Mouse (Mus musculus) MEL (cell line): ENCODE results near the gene Fam45a. TPM values are rescaled to one million over a fixed set of nuclear protein-coding genes. Genes with fewer than 3 reads are reported as not detected.

Experiments used
- DNase-seq: peaks from one replicate; pipeline ENCODE4 v3.0.0; 2011; ENCODE audit warnings: low read depth, low spot score
- H3K27ac ChIP-seq: 2 replicates; pipeline ENCODE4 v1.5.1; 2012; ENCODE audit warnings: low read depth, mild to moderate bottlenecking, control low read depth, low read length, moderate library complexity; ENCODE audit not compliant: control insufficient read depth
- H3K27me3 ChIP-seq, 2 experiments: fragments of 150-350 bp in 1 of 2; sonication (generic) in 1 of 2; 2 replicates each; pipeline ENCODE4 v1.6.1; 2012; ENCODE audit warnings: low read length in 2 of 2, mild to moderate bottlenecking in 2 of 2, improper control_type of control experiment in 1 of 2, moderate library complexity in 1 of 2; ENCODE audit not compliant: insufficient read depth in 2 of 2, control insufficient read depth in 1 of 2
- H3K36me3 ChIP-seq, 2 experiments: 2 replicates each; pipeline ENCODE4 v1.6.1; 2012 to 2014; ENCODE audit warnings: low read length in 2 of 2, improper control_type of control experiment in 1 of 2, inconsistent platforms in 1 of 2, mild to moderate bottlenecking in 1 of 2; ENCODE audit not compliant: insufficient read depth in 2 of 2, control insufficient read depth in 1 of 2
- H3K4me1 ChIP-seq, 2 experiments: fragments of 150-350 bp in 1 of 2; sonication (generic) in 1 of 2; 2 replicates each; pipeline ENCODE4 v1.6.1; 2012; ENCODE audit warnings: low read length in 2 of 2, improper control_type of control experiment in 1 of 2, mild to moderate bottlenecking in 1 of 2; ENCODE audit not compliant: insufficient read depth in 2 of 2, control insufficient read depth in 1 of 2
- H3K4me3 ChIP-seq, 2 experiments: fragments of 150-350 bp in 1 of 2; sonication (generic) in 1 of 2; 2 replicates each; pipeline ENCODE4 v1.5.1; 2012; ENCODE audit warnings: low read depth in 2 of 2, low read length in 2 of 2, mild to moderate bottlenecking in 2 of 2, moderate library complexity in 2 of 2, control low read depth in 1 of 2, improper control_type of control experiment in 1 of 2; ENCODE audit not compliant: control insufficient read depth in 1 of 2, insufficient read depth in 1 of 2
- H3K79me2 ChIP-seq: 2 replicates; pipeline ENCODE4 v1.6.1; 2012; ENCODE audit warnings: mild to moderate bottlenecking, low read length, moderate library complexity; ENCODE audit not compliant: control insufficient read depth, poor library complexity, insufficient read depth
- H3K9ac ChIP-seq: 2 replicates; pipeline ENCODE4 v1.6.1; 2012; ENCODE audit warnings: low read depth, mild to moderate bottlenecking, control low read depth, low read length, moderate library complexity; ENCODE audit not compliant: control insufficient read depth, poor library complexity, severe bottlenecking
- H3K9me3 ChIP-seq: fragments of 150-350 bp; sonication (generic); replicated peaks from 2 replicates; pipeline ENCODE4 v1.6.1; 2012; ENCODE audit warnings: mild to moderate bottlenecking, low read length, improper control_type of control experiment, moderate library complexity; ENCODE audit not compliant: insufficient read depth
- BHLHE40 ChIP-seq: IDR thresholded peaks from 2 replicates; pipeline ENCODE4 v1.6.1; 2012; ENCODE audit warnings: low read depth, mild to moderate bottlenecking, inconsistent platforms, low read length, improper control_type of control experiment, borderline replicate concordance
- CHD1 ChIP-seq: IDR thresholded peaks from 2 replicates; pipeline ENCODE4 v1.6.1; 2012; ENCODE audit warnings: low read depth, mild to moderate bottlenecking, inconsistent platforms, low read length, improper control_type of control experiment
- CTCF ChIP-seq, 3 experiments: IDR thresholded peaks in 2 of 3; conservative IDR thresholded peaks in 1 of 3; 2 replicates each; pipeline ENCODE4 v1.5.1; 2011 to 2012; ENCODE audit warnings: low read length in 3 of 3, low read depth in 2 of 3, mild to moderate bottlenecking in 2 of 3, improper control_type of control experiment in 1 of 3, inconsistent platforms in 1 of 3, mixed read lengths in 1 of 3, moderate library complexity in 1 of 3; ENCODE audit not compliant: control insufficient read depth in 1 of 3, insufficient read depth in 1 of 3, poor library complexity in 1 of 3, severe bottlenecking in 1 of 3
- ELF1 ChIP-seq: IDR thresholded peaks from 2 replicates; pipeline ENCODE4 v1.6.1; 2014; ENCODE audit warnings: low read depth, mild to moderate bottlenecking, inconsistent platforms, low read length, improper control_type of control experiment, moderate library complexity
- EP300 ChIP-seq, 2 experiments: IDR thresholded peaks; 2 replicates each; pipeline ENCODE4 v1.6.1; 2011; ENCODE audit warnings: improper control_type of control experiment in 2 of 2, low read length in 2 of 2, low read depth in 1 of 2, mild to moderate bottlenecking in 1 of 2
- ETS1 ChIP-seq: IDR thresholded peaks from 2 replicates; pipeline ENCODE4 v1.6.1; 2012; ENCODE audit warnings: low read depth, mild to moderate bottlenecking, inconsistent platforms, low read length, improper control_type of control experiment, moderate library complexity
- HCFC1 ChIP-seq: IDR thresholded peaks from 2 replicates; pipeline ENCODE4 v1.6.1; 2012; ENCODE audit warnings: low read depth, mild to moderate bottlenecking, inconsistent platforms, low read length, improper control_type of control experiment, moderate library complexity
- JUND ChIP-seq: IDR thresholded peaks from 2 replicates; pipeline ENCODE4 v1.6.1; 2011; ENCODE audit warnings: low read depth, mild to moderate bottlenecking, improper control_type of control experiment, low read length
- MAFK ChIP-seq: IDR thresholded peaks from 2 replicates; pipeline ENCODE4 v1.6.1; 2011; ENCODE audit warnings: low read depth, mild to moderate bottlenecking, low read length, improper control_type of control experiment, borderline replicate concordance
- MAX ChIP-seq: IDR thresholded peaks from 2 replicates; pipeline ENCODE4 v1.6.1; 2011; ENCODE audit warnings: low read length, improper control_type of control experiment
- MEF2A ChIP-seq: IDR thresholded peaks from 2 replicates; pipeline ENCODE4 v1.6.1; 2014; ENCODE audit warnings: low read depth, mild to moderate bottlenecking, inconsistent platforms, low read length, improper control_type of control experiment; ENCODE audit not compliant: poor library complexity, insufficient replicate concordance, severe bottlenecking; ENCODE audit errors: extremely low read depth
- MXI1 ChIP-seq: IDR thresholded peaks from 2 replicates; pipeline ENCODE4 v1.6.1; 2011; ENCODE audit warnings: mild to moderate bottlenecking, low read depth, low read length, improper control_type of control experiment
- MYB ChIP-seq: IDR thresholded peaks from 2 replicates; pipeline ENCODE4 v1.6.1; 2011; ENCODE audit warnings: mild to moderate bottlenecking, low read depth, low read length, improper control_type of control experiment
- MYC ChIP-seq: IDR thresholded peaks from 2 replicates; pipeline ENCODE4 v1.6.1; 2011; ENCODE audit warnings: low read depth, mild to moderate bottlenecking, low read length, improper control_type of control experiment, moderate library complexity
- NRF1 ChIP-seq: IDR thresholded peaks from 2 replicates; pipeline ENCODE4 v1.6.1; 2014; ENCODE audit warnings: low read depth, mild to moderate bottlenecking, inconsistent platforms, low read length, improper control_type of control experiment, moderate library complexity; ENCODE audit not compliant: poor library complexity, insufficient read depth, severe bottlenecking
- POLR2A ChIP-seq, 2 experiments: IDR thresholded peaks; 2 replicates each; pipeline ENCODE4 v1.6.1; 2011 to 2012; ENCODE audit warnings: low read length in 2 of 2, mild to moderate bottlenecking in 2 of 2, control low read depth in 1 of 2, improper control_type of control experiment in 1 of 2, low read depth in 1 of 2, moderate library complexity in 1 of 2; ENCODE audit not compliant: control insufficient read depth in 1 of 2, insufficient read depth in 1 of 2, poor library complexity in 1 of 2
- POLR2AphosphoS5 ChIP-seq: IDR thresholded peaks from 2 replicates; pipeline ENCODE4 v1.6.1; 2012; ENCODE audit warnings: low read depth, borderline replicate concordance, mild to moderate bottlenecking, inconsistent platforms, low read length, moderate library complexity, mixed read lengths
- RAD21 ChIP-seq: IDR thresholded peaks from 2 replicates; pipeline ENCODE4 v1.6.1; 2011; ENCODE audit warnings: mild to moderate bottlenecking, low read depth, low read length, improper control_type of control experiment
- SIN3A ChIP-seq: IDR thresholded peaks from 2 replicates; pipeline ENCODE4 v1.6.1; 2012; ENCODE audit warnings: low read length, improper control_type of control experiment, inconsistent platforms
- TBP ChIP-seq: IDR thresholded peaks from 2 replicates; pipeline ENCODE4 v1.8.0; 2011; ENCODE audit warnings: low read depth, low read length, improper control_type of control experiment
- USF1 ChIP-seq: IDR thresholded peaks from 2 replicates; pipeline ENCODE4 v1.6.1; 2014; ENCODE audit warnings: low read depth, mild to moderate bottlenecking, inconsistent platforms, low read length, improper control_type of control experiment, moderate library complexity
- USF2 ChIP-seq, 2 experiments: IDR thresholded peaks; 2 replicates each; pipeline ENCODE4 v1.6.1; 2011 to 2012; ENCODE audit warnings: improper control_type of control experiment in 2 of 2, low read length in 2 of 2, borderline replicate concordance in 1 of 2, inconsistent platforms in 1 of 2, low read depth in 1 of 2, mild to moderate bottlenecking in 1 of 2; ENCODE audit not compliant: insufficient read depth in 1 of 2
- ZC3H11A ChIP-seq: IDR thresholded peaks from 2 replicates; pipeline ENCODE4 v1.6.1; 2012; ENCODE audit warnings: low read depth, mild to moderate bottlenecking, inconsistent platforms, low read length, improper control_type of control experiment
- ZKSCAN1 ChIP-seq: IDR thresholded peaks from 2 replicates; pipeline ENCODE4 v1.6.1; 2012; ENCODE audit warnings: low read depth, mild to moderate bottlenecking, inconsistent platforms, low read length, improper control_type of control experiment, moderate library complexity
- ZNF384 ChIP-seq: IDR thresholded peaks from 2 replicates; pipeline ENCODE4 v1.6.1; 2012; ENCODE audit warnings: low read depth, mild to moderate bottlenecking, inconsistent platforms, low read length, improper control_type of control experiment
- polyA plus RNA-seq, 2 experiments: library from polyadenylated mRNA; stranded (reverse) in 1 of 2; unstranded in 1 of 2; fragments of >175 nt in 1 of 2; fragments of >200 nt in 1 of 2; gene quantifications; 2 replicates each; pipeline versions ENCODE4 v1.2.1 to v1.2.4; 2012; ENCODE audit warnings: low replicate concordance in 2 of 2, low read depth in 1 of 2; ENCODE audit not compliant: insufficient read length in 2 of 2, insufficient read depth in 1 of 2, missing spikeins in 1 of 2
- total RNA-seq: library from RNA; depleted of rRNA; stranded (reverse); fragments of 300-350 nt; gene quantifications from 2 replicates; pipeline ENCODE4 v1.2.3, GENCODE M21; 2012

The Fam45a gene
- total and polyA plus RNA-seq, 3 experiments, result 12.1 to 20.4 TPM; not detected in 1

GRCm38 (mm10) chr19:60793170-60793707, 18.1 kb upstream of the Fam45a start (continued):
- TF ChIP-seq ELF1 (0 out of 2 replicates have a peak, but pooled peaks have one; percentile 19), MYB (no peak), MEF2A (no peak), ZNF384 (peak; percentile 63), SIN3A (peak; percentile 89), BHLHE40 (peak; percentile 13; the same call in 1 of the 2 replicates), RAD21 (no peak), POLR2A (IDR thresholded peaks at IDR 0.05; ENCODE audit: control insufficient read depth in 1 of 2, insufficient read depth in 1 of 2, low read depth in 1 of 2, low read length in 2 of 2, poor library complexity in 1 of 2) (no peak), CHD1 (0 out of 2 replicates have a peak, but pooled peaks have one; percentile 62), EP300 (IDR thresholded peaks at IDR 0.05; ENCODE audit: low read depth in 1 of 2, low read length in 2 of 2) (peak; percentile 67 to 71; a peak in 3 of 4 replicates), USF1 (no peak), MAFK (0 out of 2 replicates have a peak, but pooled peaks have one; percentile 30), POLR2AphosphoS5 (no peak), HCFC1 (0 out of 2 replicates have a peak, but pooled peaks have one; percentile 32)

GRCm38 (mm10) chr19:60795244-60795643, 16.1 kb upstream of the Fam45a start:
- Histone ChIP-seq H3K27me3 (no peaks in the 10 kb centered on the region), H3K4me1 (peaks cover 29 to 33% of the 10 kb centered on the region in 2 experiments), H3K36me3 (peaks cover 0 to 52% of the 10 kb centered on the region in 2 experiments; a peak in 2 of 4 replicates), H3K79me2 (peaks cover 7% of the 10 kb centered on the region), H3K4me3 (no peak overlapping the region), H3K9me3 (no peaks in the 10 kb centered on the region), H3K27ac (no peak overlapping the region), H3K9ac (no peak overlapping the region)
- no peak for DNase-seq
- TF ChIP-seq CTCF (IDR thresholded peaks at IDR 0.05 in 2 of 3, conservative IDR thresholded peaks at IDR 0.05 in 1 of 3; ENCODE audit: control insufficient read depth in 1 of 3, insufficient read depth in 1 of 3, low read depth in 2 of 3, low read length in 3 of 3, poor library complexity in 1 of 3, severe bottlenecking in 1 of 3) (no peak), ETS1 (peak; percentile 34; the same call in 1 of the 2 replicates), MAX (peak; percentile 57; the same call in 1 of the 2 replicates), MEF2A (no peak), MYB (no peak), USF1 (no peak), NRF1 (0 out of 2 replicates have a peak, but pooled peaks have one; percentile 10), MXI1 (0 out of 2 replicates have a peak, but pooled peaks have one; percentile 45), ZC3H11A (no peak), TBP (no peak), MYC (peak; percentile 62; the same call in 1 of the 2 replicates), USF2 (IDR thresholded peaks at IDR 0.05; ENCODE audit: borderline replicate concordance in 1 of 2, insufficient read depth in 1 of 2, low read depth in 1 of 2, low read length in 2 of 2) (no peak), ZKSCAN1 (no peak), JUND (no peak), HCFC1 (no peak), BHLHE40 (no peak)
